Comparison of ENCODE assay signal across 14 mouse cellular contexts in the genomic region with DNA sequence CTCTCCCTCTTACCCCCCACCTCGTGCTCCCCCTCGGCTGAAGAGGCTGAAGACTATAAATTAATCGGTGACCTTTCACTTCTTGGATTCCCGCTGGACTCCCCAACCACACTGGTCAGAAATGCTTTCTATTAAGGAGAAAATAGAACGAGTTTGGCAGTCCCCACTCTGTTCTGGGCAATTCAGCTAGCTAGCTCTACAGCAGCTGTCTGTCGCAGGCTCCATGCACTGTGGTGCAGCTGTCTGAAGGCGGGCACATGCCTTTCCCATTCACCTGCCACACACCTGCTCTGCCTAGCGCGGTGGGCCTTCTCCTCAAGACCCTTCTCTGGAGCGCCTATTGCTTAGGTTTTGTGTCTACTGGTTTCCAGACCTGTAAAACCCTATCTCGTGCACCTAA.
DNase-seq lines count a peak whose midpoint lies in the region; ATAC-seq and TF ChIP-seq lines count a peak whose summit lies in the region.
"Had no signal": no experiment of that assay in that cellular context is flagged by ENCODE, and none has a peak within 500 bp of the region (broad histone marks: within the 10 kb centered on the region; RNA-seq: fewer than 3 reads in every experiment).

No protein-coding gene starts in this region.

- H3K9ac ChIP-seq in neural tube, embryonic 13.5 days: 0 out of 2 replicates have a peak overlapping the region, but pooled peaks have one; percentile 31
- H3K9ac ChIP-seq in forebrain, embryonic 16.5 days (replicated peaks; ENCODE audit: low read depth, low read length): no peak overlapping the region
- H3K9ac ChIP-seq in hindbrain, embryonic 16.5 days (ENCODE audit: low read depth, low read length): no peak overlapping the region
- H3K9ac ChIP-seq in intestine, embryonic 16.5 days (ENCODE audit: low read depth, low read length): no peak overlapping the region

- DNase-seq in neural tube, embryonic 10.5 days (ENCODE audit: extremely low spot score, low spot score): no peak
- no peak for DNase-seq in layer of hippocampus, postnatal 36 days
- DNase-seq: adrenal gland, postnatal 36 days; cerebellum, adult 8-10 months; gastrocnemius, postnatal 10 days; lung, postnatal 14 days; thymus, postnatal 4 days had no signal

- no peak for ATAC-seq in neural tube, embryonic 13.5 days (ENCODE audit: low read depth)
- ATAC-seq in forebrain, embryonic 16.5 days: peak; percentile 46
- no peak for ATAC-seq in hindbrain, embryonic 16.5 days
- no peak for ATAC-seq in intestine, embryonic 16.5 days
- ATAC-seq in megakaryocyte-erythroid progenitor cell, adult 5-6 weeks (replicated peaks; ENCODE audit: low FRiP score, low TSS enrichment, poor library complexity, severe bottlenecking): no peak

- peaks cover 33% of the 10 kb centered on the region for H3K4me1 ChIP-seq in neural tube, embryonic 13.5 days (replicated peaks)
- H3K4me1 ChIP-seq in forebrain, embryonic 16.5 days (replicated peaks; ENCODE audit: control insufficient read depth, insufficient read depth, low read length): peaks cover 28% of the 10 kb centered on the region
- H3K4me1 ChIP-seq in hindbrain, embryonic 16.5 days (ENCODE audit: control insufficient read depth, insufficient read depth, low read depth, low read length): peaks cover 13% of the 10 kb centered on the region
- no peaks in the 10 kb centered on the region for H3K4me1 ChIP-seq in intestine, embryonic 16.5 days (ENCODE audit: control insufficient read depth, insufficient read depth, low read length)

- no peak overlapping the region for H3K4me3 ChIP-seq in neural tube, embryonic 13.5 days
- no peak overlapping the region for H3K4me3 ChIP-seq in forebrain, embryonic 16.5 days (replicated peaks; ENCODE audit: low read length)
- H3K4me3 ChIP-seq in hindbrain, embryonic 16.5 days (ENCODE audit: low read length): no peak overlapping the region
- no peak overlapping the region for H3K4me3 ChIP-seq in myocyte
- H3K4me3 ChIP-seq in intestine, embryonic 16.5 days (ENCODE audit: low read length): no peak overlapping the region
- H3K4me3 ChIP-seq: left cerebral cortex, adult 2 months had no signal

- H3K9me3 ChIP-seq in neural tube, embryonic 13.5 days: peaks cover 11% of the 10 kb centered on the region
- H3K9me3 ChIP-seq in forebrain, embryonic 16.5 days (ENCODE audit: control insufficient read depth, low read length): no peaks in the 10 kb centered on the region; the same call in 1 of the 2 replicates
- no peaks in the 10 kb centered on the region; the same call in 1 of the 2 replicates for H3K9me3 ChIP-seq in hindbrain, embryonic 16.5 days (ENCODE audit: control insufficient read depth, low read length)
- H3K9me3 ChIP-seq in intestine, embryonic 16.5 days (ENCODE audit: control insufficient read depth, low read length): 0 out of 2 replicates have a peak, but pooled peaks cover 3% of the 10 kb centered on the region

- TF ChIP-seq POLR2A in myocyte (IDR thresholded peaks at IDR 0.05; ENCODE audit: insufficient read length, low read depth): no peak

- no peaks in the 10 kb centered on the region for H3K79me2 ChIP-seq in myocyte (ENCODE audit: control insufficient read depth, insufficient read depth)

- no peak overlapping the region for H3K4me2 ChIP-seq in neural tube, embryonic 13.5 days
- H3K4me2 ChIP-seq in forebrain, embryonic 16.5 days (ENCODE audit: low read length): no peak overlapping the region
- no peak overlapping the region for H3K4me2 ChIP-seq in hindbrain, embryonic 16.5 days (ENCODE audit: low read length)
- no peak overlapping the region for H3K4me2 ChIP-seq in myocyte (ENCODE audit: low read depth)
- no peak overlapping the region for H3K4me2 ChIP-seq in intestine, embryonic 16.5 days (ENCODE audit: low read depth, low read length)

- H3K27me3 ChIP-seq in neural tube, embryonic 13.5 days: no peaks in the 10 kb centered on the region
- no peaks in the 10 kb centered on the region for H3K27me3 ChIP-seq in forebrain, embryonic 16.5 days (replicated peaks; ENCODE audit: control insufficient read depth, insufficient read depth, low read length)
- H3K27me3 ChIP-seq in hindbrain, embryonic 16.5 days (replicated peaks; ENCODE audit: control insufficient read depth, insufficient read depth, low read length): no peaks in the 10 kb centered on the region
- H3K27me3 ChIP-seq in myocyte (ENCODE audit: control insufficient read depth, insufficient read depth, insufficient read length): no peaks in the 10 kb centered on the region
- H3K27me3 ChIP-seq in intestine, embryonic 16.5 days (replicated peaks; ENCODE audit: control insufficient read depth, insufficient read depth, low read length): no peaks in the 10 kb centered on the region

- peaks cover 51% of the 10 kb centered on the region for H3K36me3 ChIP-seq in neural tube, embryonic 13.5 days
- peaks cover 9% of the 10 kb centered on the region; the same call in 1 of the 2 replicates for H3K36me3 ChIP-seq in forebrain, embryonic 16.5 days (ENCODE audit: control insufficient read depth, insufficient read depth)
- peaks cover 14% of the 10 kb centered on the region for H3K36me3 ChIP-seq in hindbrain, embryonic 16.5 days (ENCODE audit: control insufficient read depth, insufficient read depth, low read length)
- peaks cover 16% of the 10 kb centered on the region for H3K36me3 ChIP-seq in myocyte (ENCODE audit: control insufficient read depth, insufficient read depth)
- peaks cover 33% of the 10 kb centered on the region for H3K36me3 ChIP-seq in intestine, embryonic 16.5 days (ENCODE audit: control insufficient read depth, insufficient read depth, low read length)

- no peak overlapping the region for H3ac ChIP-seq in myocyte (ENCODE audit: control insufficient read depth, insufficient read length)

- peak overlapping the region; percentile 64 for H3K27ac ChIP-seq in neural tube, embryonic 13.5 days (replicated peaks)
- H3K27ac ChIP-seq in forebrain, embryonic 16.5 days (ENCODE audit: low read length): peak overlapping the region; percentile 39; the same call in 1 of the 2 replicates
- H3K27ac ChIP-seq in hindbrain, embryonic 16.5 days (ENCODE audit: low read depth, low read length): peak overlapping the region; percentile 44; the same call in 1 of the 2 replicates
- H3K27ac ChIP-seq in intestine, embryonic 16.5 days (ENCODE audit: low read length): no peak overlapping the region
- H3K27ac ChIP-seq: left cerebral cortex, adult 2 months had no signal

- 66% methylated on average over 11 of the region's 11 CpGs for WGBS in neural tube, embryonic 13.5 days
- WGBS in forebrain, embryonic 16.5 days: 39% methylated on average over 11 of the region's 11 CpGs
- 58% methylated on average over 11 of the region's 11 CpGs for WGBS in hindbrain, embryonic 16.5 days
- 81% methylated on average over 11 of the region's 11 CpGs for WGBS in intestine, embryonic 16.5 days

TF ChIP-seq in myocyte, 11 proteins besides CTCF, POLR2A, EP300 and RAD21:
- TF ChIP-seq TCF12 (IDR thresholded peaks at IDR 0.05; ENCODE audit: insufficient read depth, poor library complexity, severe bottlenecking) (peak; percentile 35), TCF3 (IDR thresholded peaks at IDR 0.05; ENCODE audit: insufficient read length, low read depth) (peak; percentile 84), SRF (IDR thresholded peaks at IDR 0.05; ENCODE audit: control insufficient read depth, insufficient read length, low read depth) (no peak), MYOD1 (IDR thresholded peaks at IDR 0.05; ENCODE audit: control insufficient read depth in 1 of 3, insufficient read length in 2 of 3, low read depth in 2 of 3) (peak in 2 of 3 experiments; percentile 93 to 94), CEBPB (IDR thresholded peaks at IDR 0.05; ENCODE audit: insufficient read depth, poor library complexity, severe bottlenecking) (no peak), MYOG (IDR thresholded peaks at IDR 0.05; ENCODE audit: control insufficient read depth in 1 of 3, insufficient read depth in 1 of 3, insufficient read length in 2 of 3, low read depth in 2 of 3) (peak in 2 of 3 experiments; percentile 95 to 97), REST (IDR thresholded peaks at IDR 0.05; ENCODE audit: insufficient read depth, insufficient read length) (no peak), E2F4 (IDR thresholded peaks at IDR 0.05; ENCODE audit: insufficient read depth) (no peak)
